Mouse (Mus musculus) intestine, embryonic 15.5 days (tissue): ENCODE results near the gene Srprb. TPM values are rescaled to one million over a fixed set of nuclear protein-coding genes. Genes with fewer than 3 reads are reported as not detected.
A peak's percentile ranks its signal among the peaks of the same experiment; 100 is the strongest.

Experiments
- ATAC-seq: fragments of 200-750 bp; cut with Nextera tagmentation; 2 replicates; pipeline ENCODE4 v1.8.0; 2017; ENCODE audit warnings: moderate TSS enrichment, moderate library complexity
- H3K27ac ChIP-seq: fragments of 300-500 bp; sonication (generic); 2 replicates; pipeline ENCODE4 v1.5.1; 2015; ENCODE audit warnings: mild to moderate bottlenecking, inconsistent platforms
- H3K27me3 ChIP-seq: fragments of 300-500 bp; sonication (generic); replicated peaks from 2 replicates; pipeline ENCODE4 v1.6.1; 2015; ENCODE audit warnings: inconsistent platforms
- H3K36me3 ChIP-seq: fragments of 300-500 bp; sonication (generic); 2 replicates; pipeline ENCODE4 v1.6.1; 2015; ENCODE audit warnings: inconsistent platforms
- H3K4me1 ChIP-seq: fragments of 300-500 bp; sonication (generic); replicated peaks from 2 replicates; pipeline ENCODE4 v1.6.1; 2015; ENCODE audit warnings: inconsistent platforms
- H3K4me2 ChIP-seq: fragments of 300-500 bp; sonication (generic); replicated peaks from 2 replicates; pipeline ENCODE4 v1.6.1; 2015; ENCODE audit warnings: mild to moderate bottlenecking, inconsistent platforms
- H3K4me3 ChIP-seq: fragments of 300-500 bp; sonication (generic); replicated peaks from 2 replicates; pipeline ENCODE4 v1.5.1; 2015; ENCODE audit warnings: inconsistent platforms
- H3K9ac ChIP-seq: fragments of 300-500 bp; sonication (generic); 2 replicates; pipeline ENCODE4 v1.6.1; 2015; ENCODE audit warnings: inconsistent platforms
- H3K9me3 ChIP-seq: fragments of 300-500 bp; sonication (generic); 2 replicates; pipeline ENCODE4 v1.6.1; 2016; ENCODE audit warnings: inconsistent platforms
- WGBS: fragments of 180-500 bp; shearing (Covaris S2); methylation state at CpG from one replicate; pipeline ENCODE4 v1.1.7; 2015; 5-methylcytosine and 5-hydroxymethylcytosine counted together
- polyA plus RNA-seq: library from polyadenylated mRNA; unstranded; fragments of >200 nt; fragmentation: Nextera tagmentation; extraction: Ambion mirVana; gene quantifications from 2 replicates; pipeline ENCODE4 v1.2.1, GENCODE M21; 2015

Srprb gene
- polyA plus RNA-seq, 1 experiment from 2014 or later = 46.4 TPM

- no peaks in the 10 kb centered on the region for H3K27me3 ChIP-seq
- H3K4me1 ChIP-seq = 0 out of 2 replicates have a peak, but pooled peaks cover 3% of the 10 kb centered on the region
- H3K9ac ChIP-seq = no peak overlapping the region
- H3K27ac ChIP-seq = no peak overlapping the region
- peak overlapping the region; percentile 31 for H3K4me3 ChIP-seq
- H3K9me3 ChIP-seq = no peaks in the 10 kb centered on the region
- ATAC-seq = no peak
- 71% methylated on average over 15 of the region's 15 CpGs for WGBS
- H3K4me2 ChIP-seq = peak overlapping the region; percentile 56
- H3K36me3 ChIP-seq = no peaks in the 10 kb centered on the region
Measured at GRCm38 (mm10) chr9:103229037-103229867, 27.3 kb upstream of the Srprb start.

DNA sequence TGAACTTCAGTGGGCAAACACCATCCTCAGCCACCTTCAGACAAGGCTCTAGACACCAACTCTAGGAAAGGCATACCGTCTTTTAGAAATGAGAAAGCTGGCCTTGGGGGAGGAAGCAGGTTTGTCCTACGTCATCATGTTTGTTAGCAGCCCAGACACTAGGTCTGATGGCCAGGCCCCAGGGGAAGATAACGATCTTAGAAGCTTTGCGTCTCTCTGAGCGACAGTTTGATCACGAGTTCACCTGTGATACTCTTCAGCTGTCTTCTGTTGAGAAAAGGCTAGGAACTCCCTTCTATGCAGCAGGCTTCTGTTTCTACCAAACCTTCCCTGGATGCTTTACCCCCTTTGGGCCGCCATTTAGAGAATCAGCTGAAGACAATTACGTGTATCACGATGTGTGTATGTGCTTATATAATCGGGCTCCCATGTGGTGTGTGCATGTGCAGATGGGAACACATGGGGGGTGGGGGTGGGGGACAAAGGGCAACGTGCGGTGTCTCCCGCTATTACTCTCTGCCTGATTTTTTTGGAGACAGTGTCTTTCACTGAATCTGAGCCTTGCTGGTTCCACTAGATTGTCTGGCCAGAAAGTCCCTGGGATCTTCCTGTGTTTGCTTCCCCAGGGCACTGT is 26.6 kb upstream of the Srprb start:
- Histone ChIP-seq H3K9me3 (no peaks in the 10 kb centered on the region), H3K4me3 (no peak overlapping the region), H3K27ac (no peak overlapping the region), H3K4me2 (no peak overlapping the region), H3K36me3 (no peaks in the 10 kb centered on the region), H3K27me3 (no peaks in the 10 kb centered on the region), H3K4me1 (0 out of 2 replicates have a peak, but pooled peaks cover 3% of the 10 kb centered on the region), H3K9ac (no peak overlapping the region)
- 75% methylated on average over 13 of the region's 13 CpGs for WGBS
- ATAC-seq = no peak

DNA sequence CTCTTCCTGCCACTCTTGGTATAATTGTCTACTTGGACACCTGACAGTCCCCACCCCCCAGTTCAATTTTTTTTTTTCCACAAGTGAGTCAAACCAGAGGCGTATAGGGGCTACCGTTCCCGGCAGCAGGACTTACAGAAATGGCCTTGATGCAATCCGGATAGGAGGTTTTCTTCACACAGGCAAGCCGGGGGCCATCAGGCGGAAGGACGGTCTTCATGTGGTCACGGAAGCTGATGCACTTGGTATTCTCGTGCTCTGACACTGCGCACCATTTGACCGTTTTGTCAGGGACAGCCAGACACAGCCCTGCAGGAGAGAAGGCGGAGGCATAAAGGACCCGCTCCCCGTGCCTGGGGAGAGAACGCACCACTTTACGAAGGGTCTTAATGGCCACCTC is 25.8 kb upstream of the Srprb start:
- ATAC-seq = no peak
- Histone ChIP-seq H3K27ac (no peak overlapping the region), H3K4me1 (0 out of 2 replicates have a peak, but pooled peaks cover 3% of the 10 kb centered on the region), H3K36me3 (no peaks in the 10 kb centered on the region), H3K27me3 (no peaks in the 10 kb centered on the region), H3K9me3 (no peaks in the 10 kb centered on the region), H3K4me3 (no peak overlapping the region), H3K4me2 (no peak overlapping the region), H3K9ac (no peak overlapping the region)
- 89% methylated on average over 16 of the region's 16 CpGs for WGBS

GRCm38 (mm10) chr9:103226806-103227205 is 24.9 kb upstream of the Srprb start:
- ATAC-seq = no peak
- no peaks in the 10 kb centered on the region for H3K9me3 ChIP-seq
- H3K4me2 ChIP-seq = no peak overlapping the region
- no peak overlapping the region for H3K27ac ChIP-seq
- no peaks in the 10 kb centered on the region for H3K27me3 ChIP-seq
- 0 out of 2 replicates have a peak, but pooled peaks cover 3% of the 10 kb centered on the region for H3K4me1 ChIP-seq
- H3K4me3 ChIP-seq = no peak overlapping the region
- no peak overlapping the region for H3K9ac ChIP-seq
- 91% methylated on average over 15 of the region's 15 CpGs for WGBS
- no peaks in the 10 kb centered on the region for H3K36me3 ChIP-seq

- no peaks in the 10 kb centered on the region for H3K9me3 ChIP-seq
Measured at GRCm38 (mm10) chr9:103225464-103225863, 23.5 kb upstream of the Srprb start.

GRCm38 (mm10) chr9:103224721-103225120 is 22.8 kb upstream of the Srprb start:
- ATAC-seq = no peak
- WGBS = 91% methylated on average over 7 of the region's 7 CpGs
- H3K9me3 ChIP-seq = no peaks in the 10 kb centered on the region
- H3K9ac ChIP-seq = no peak overlapping the region
- H3K4me3 ChIP-seq = no peak overlapping the region
- H3K27ac ChIP-seq = no peak overlapping the region
- H3K4me1 ChIP-seq = no peaks in the 10 kb centered on the region
- H3K4me2 ChIP-seq = no peak overlapping the region
- no peaks in the 10 kb centered on the region for H3K27me3 ChIP-seq
- H3K36me3 ChIP-seq = no peaks in the 10 kb centered on the region

More at GRCm38 (mm10) chr9:103225464-103225863, 23.5 kb upstream of the Srprb start:
- Histone ChIP-seq H3K27ac (no peak overlapping the region), H3K36me3 (no peaks in the 10 kb centered on the region), H3K27me3 (no peaks in the 10 kb centered on the region), H3K4me1 (no peaks in the 10 kb centered on the region), H3K4me3 (no peak overlapping the region), H3K9ac (no peak overlapping the region), H3K4me2 (no peak overlapping the region)
- ATAC-seq = no peak
- WGBS = 67% methylated on average over 3 of the region's 3 CpGs

- WGBS = 83% methylated on average over 6 of the region's 6 CpGs
- no peak for ATAC-seq
- Histone ChIP-seq H3K27ac (no peak overlapping the region), H3K4me2 (no peak overlapping the region), H3K9ac (no peak overlapping the region), H3K27me3 (no peaks in the 10 kb centered on the region), H3K4me3 (no peak overlapping the region), H3K9me3 (no peaks in the 10 kb centered on the region), H3K36me3 (0 out of 2 replicates have a peak, but pooled peaks cover 2% of the 10 kb centered on the region), H3K4me1 (no peaks in the 10 kb centered on the region)
Measured at GRCm38 (mm10) chr9:103214281-103214680, 12.3 kb upstream of the Srprb start.

DNA sequence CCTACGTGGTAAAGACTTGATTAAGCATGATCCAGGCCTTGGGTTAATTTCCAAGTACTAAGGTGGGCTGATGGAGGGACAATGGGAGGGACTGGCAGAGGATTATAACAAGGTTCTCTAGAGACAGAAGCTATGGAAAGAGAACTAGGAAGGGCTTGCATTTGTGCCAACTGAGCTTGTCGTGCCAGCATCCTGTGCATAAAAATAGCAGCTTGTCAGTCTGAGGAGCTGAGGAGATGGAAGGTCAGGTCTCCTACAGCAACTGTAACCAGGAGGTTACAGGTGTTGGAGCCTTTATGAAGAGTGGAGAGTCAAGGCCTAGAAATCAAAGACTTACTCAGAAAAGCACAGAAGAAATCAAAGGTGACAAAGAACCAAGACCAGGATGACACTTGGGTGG is 11.7 kb upstream of the Srprb start:
- Histone ChIP-seq H3K4me2 (no peak overlapping the region), H3K27ac (no peak overlapping the region), H3K4me3 (no peak overlapping the region), H3K9ac (no peak overlapping the region), H3K27me3 (no peaks in the 10 kb centered on the region), H3K36me3 (0 out of 2 replicates have a peak, but pooled peaks cover 2% of the 10 kb centered on the region), H3K9me3 (no peaks in the 10 kb centered on the region), H3K4me1 (no peaks in the 10 kb centered on the region)
- no peak for ATAC-seq
- WGBS = 77% methylated on average over 2 of the region's 2 CpGs

- Histone ChIP-seq H3K4me2 (peak overlapping the region; percentile 17; the same call in 1 of the 2 replicates), H3K27ac (no peak overlapping the region), H3K27me3 (no peaks in the 10 kb centered on the region), H3K4me3 (no peak overlapping the region), H3K9me3 (no peaks in the 10 kb centered on the region), H3K36me3 (0 out of 2 replicates have a peak, but pooled peaks cover 2% of the 10 kb centered on the region), H3K9ac (no peak overlapping the region), H3K4me1 (no peaks in the 10 kb centered on the region)
- WGBS = 77% methylated on average over 28 of the region's 28 CpGs
- no peak for ATAC-seq
Measured at GRCm38 (mm10) chr9:103212654-103213420, 10.9 kb upstream of the Srprb start.

GRCm38 (mm10) chr9:103208802-103209423 is 7.0 kb upstream of the Srprb start:
- Histone ChIP-seq H3K27me3 (no peaks in the 10 kb centered on the region), H3K4me2 (no peak overlapping the region), H3K4me1 (no peaks in the 10 kb centered on the region), H3K27ac (no peak overlapping the region), H3K9me3 (no peaks in the 10 kb centered on the region), H3K4me3 (no peak overlapping the region), H3K9ac (no peak overlapping the region), H3K36me3 (no peaks in the 10 kb centered on the region)
- 62% methylated on average over 6 of the region's 6 CpGs for whole genome bisulfite sequencing
- ATAC-seq = no peak

- 11% methylated on average over 16 of the region's 16 CpGs for WGBS
- no peaks in the 10 kb centered on the region for H3K9me3 ChIP-seq
- H3K36me3 ChIP-seq = no peaks in the 10 kb centered on the region
- H3K9ac ChIP-seq = no peak overlapping the region
- H3K4me1 ChIP-seq = no peaks in the 10 kb centered on the region
- H3K27me3 ChIP-seq = no peaks in the 10 kb centered on the region
- no peak overlapping the region for H3K27ac ChIP-seq
- ATAC-seq = peak; percentile 89
- no peak overlapping the region; the same call in 1 of the 2 replicates for H3K4me3 ChIP-seq
- H3K4me2 ChIP-seq = peak overlapping the region; percentile 59
Measured at GRCm38 (mm10) chr9:103207846-103208245, 5.9 kb upstream of the Srprb start.

DNA sequence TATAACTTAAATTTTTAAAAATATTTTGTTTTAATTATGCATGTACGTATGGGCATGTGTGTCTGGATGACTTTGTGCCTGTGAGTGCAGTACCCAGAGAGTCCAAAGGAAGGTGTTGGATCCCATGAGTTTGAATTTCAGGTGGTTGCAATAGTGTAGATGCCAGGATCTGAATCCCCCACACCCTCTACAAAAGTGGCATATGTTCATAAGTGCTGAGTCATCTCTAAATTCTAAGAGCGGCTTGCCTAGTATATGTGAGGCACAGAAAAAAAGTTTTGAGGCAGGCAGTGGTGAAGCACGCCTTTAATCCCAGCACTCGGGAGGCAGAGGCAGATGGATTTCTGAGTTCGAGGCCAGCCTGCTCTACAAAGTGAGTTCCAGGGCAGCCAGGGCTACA is 3.8 kb upstream of the Srprb start:
- no peak for ATAC-seq
- 86% methylated on average over 5 of the region's 5 CpGs for WGBS
- Histone ChIP-seq H3K9ac (no peak overlapping the region), H3K4me1 (peaks cover 3% of the 10 kb centered on the region; the same call in 1 of the 2 replicates), H3K4me2 (no peak overlapping the region), H3K9me3 (no peaks in the 10 kb centered on the region), H3K4me3 (no peak overlapping the region), H3K36me3 (no peaks in the 10 kb centered on the region), H3K27me3 (no peaks in the 10 kb centered on the region), H3K27ac (no peak overlapping the region)
